Mouse (Mus musculus) spleen, adult 2 months (tissue): Measurements from ENCODE around the gene Pfn1. TPM values are rescaled to one million over a fixed set of nuclear protein-coding genes. Genes with fewer than 3 reads are reported as not detected.

Experiments used
- DNase-seq, 2 experiments: peaks; one replicate each; pipeline versions ENCODE4 v3.0.0 to v3.0.0-alpha.2; 2012 to 2021; ENCODE audit warnings: low spot score in 2 of 2, low read depth in 1 of 2
- H3K27ac ChIP-seq: fragments of 200-500 bp; 2 replicates; pipeline ENCODE4 v1.5.1; 2012; ENCODE audit warnings: low read length, inconsistent platforms; ENCODE audit not compliant: insufficient read depth
- H3K27me3 ChIP-seq: fragments of 200-500 bp; 2 replicates; pipeline ENCODE4 v1.6.1; 2012; ENCODE audit warnings: mild to moderate bottlenecking, moderate library complexity, low read length, inconsistent platforms; ENCODE audit not compliant: control insufficient read depth, insufficient read depth
- H3K36me3 ChIP-seq: fragments of 200-500 bp; 2 replicates; pipeline ENCODE4 v1.6.1; 2012; ENCODE audit warnings: mild to moderate bottlenecking, low read length, inconsistent platforms; ENCODE audit not compliant: control insufficient read depth, insufficient read depth
- H3K4me1 ChIP-seq: fragments of 200-500 bp; 2 replicates; pipeline ENCODE4 v1.6.1; 2011; ENCODE audit warnings: inconsistent platforms; ENCODE audit not compliant: control insufficient read depth, insufficient read depth, insufficient read length
- H3K4me3 ChIP-seq: fragments of 200-500 bp; 2 replicates; pipeline ENCODE4 v1.5.1; 2011; ENCODE audit warnings: mild to moderate bottlenecking, inconsistent platforms; ENCODE audit not compliant: insufficient read depth, insufficient read length; ENCODE audit errors: extremely low read depth
- CTCF ChIP-seq: fragments of 200-500 bp; IDR thresholded peaks from 2 replicates; pipeline ENCODE4 v1.5.1; 2011; ENCODE audit warnings: mild to moderate bottlenecking, inconsistent platforms; ENCODE audit not compliant: insufficient read depth, insufficient read length, insufficient replicate concordance; ENCODE audit errors: extremely low read depth
- POLR2A ChIP-seq: fragments of 200-500 bp; IDR thresholded peaks from 2 replicates; pipeline ENCODE4 v1.6.1; 2011; ENCODE audit warnings: low read depth, low read length, inconsistent platforms
- whole genome bisulfite sequencing: fragments of 180-500 bp; shearing (Covaris S2); methylation state at CpG from one replicate; pipeline ENCODE4 v1.1.7; 2018; 5-methylcytosine and 5-hydroxymethylcytosine counted together
- polyA plus RNA-seq: library from polyadenylated mRNA; depleted of rRNA; stranded (reverse); fragments of >200 nt; gene quantifications from 2 replicates; pipeline ENCODE4 v1.2.3, GENCODE M21; 2012

Gene Pfn1
- polyA plus RNA-seq, 1 experiment, result 2,122 TPM

DNA sequence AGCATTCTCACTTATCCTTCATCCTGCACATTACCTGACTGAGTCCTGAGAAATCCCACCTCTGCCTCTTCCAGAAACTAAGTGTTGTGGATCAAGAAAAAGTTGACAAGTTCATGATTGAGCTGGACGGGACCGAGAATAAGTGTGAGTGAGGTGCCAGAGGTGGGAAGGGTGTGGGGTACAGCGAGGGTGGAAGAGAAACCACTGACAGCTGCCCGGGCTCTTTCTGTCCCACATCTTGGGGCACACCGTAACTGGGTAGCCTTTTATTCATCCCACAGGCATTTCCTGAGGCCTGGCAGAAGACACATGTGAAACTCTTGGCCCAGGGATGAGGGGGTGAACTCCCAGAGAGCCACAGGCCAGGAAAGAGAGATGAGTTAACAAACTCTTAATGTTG is 4.1 kb upstream of the Pfn1 start:
- no peak for TF ChIP-seq POLR2A
- TF ChIP-seq CTCF, result no peak
- no peak overlapping the region for H3K4me3 ChIP-seq
- H3K36me3 ChIP-seq, result peaks cover 12% of the 10 kb centered on the region
- no peak for DNase-seq
- H3K27me3 ChIP-seq, result no peaks in the 10 kb centered on the region
- no peak overlapping the region for H3K27ac ChIP-seq
- peaks cover 22% of the 10 kb centered on the region; the same call in 1 of the 2 replicates for H3K4me1 ChIP-seq
- WGBS, result 62% methylated on average over 5 of the region's 5 CpGs

DNA sequence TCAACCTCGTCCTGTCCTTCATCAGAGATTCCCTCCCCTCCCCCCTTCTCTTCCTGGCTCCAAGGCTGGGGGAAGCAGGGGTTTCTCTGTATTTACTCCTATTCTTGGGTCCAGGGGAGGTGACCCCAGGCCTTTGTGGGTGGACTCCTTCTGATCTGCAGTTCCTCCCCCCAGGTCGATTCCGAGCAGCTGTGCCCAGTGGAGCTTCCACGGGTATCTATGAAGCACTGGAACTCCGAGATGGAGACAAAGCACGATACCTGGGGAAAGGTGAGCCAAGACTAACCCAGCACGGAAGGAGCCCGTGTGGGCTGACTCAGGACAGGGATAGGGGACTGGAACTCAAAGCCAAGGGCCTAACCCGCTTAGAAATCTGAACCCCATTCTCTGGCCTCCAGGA is 3.5 kb upstream of the Pfn1 start:
- no peak for TF ChIP-seq POLR2A
- no peak for TF ChIP-seq CTCF
- Histone ChIP-seq H3K4me1 (peaks cover 22% of the 10 kb centered on the region; the same call in 1 of the 2 replicates), H3K27ac (no peak overlapping the region), H3K36me3 (peaks cover 14% of the 10 kb centered on the region), H3K4me3 (no peak overlapping the region), H3K27me3 (no peaks in the 10 kb centered on the region)
- DNase-seq, result no peak
- WGBS, result 84% methylated on average over 9 of the region's 9 CpGs

DNA sequence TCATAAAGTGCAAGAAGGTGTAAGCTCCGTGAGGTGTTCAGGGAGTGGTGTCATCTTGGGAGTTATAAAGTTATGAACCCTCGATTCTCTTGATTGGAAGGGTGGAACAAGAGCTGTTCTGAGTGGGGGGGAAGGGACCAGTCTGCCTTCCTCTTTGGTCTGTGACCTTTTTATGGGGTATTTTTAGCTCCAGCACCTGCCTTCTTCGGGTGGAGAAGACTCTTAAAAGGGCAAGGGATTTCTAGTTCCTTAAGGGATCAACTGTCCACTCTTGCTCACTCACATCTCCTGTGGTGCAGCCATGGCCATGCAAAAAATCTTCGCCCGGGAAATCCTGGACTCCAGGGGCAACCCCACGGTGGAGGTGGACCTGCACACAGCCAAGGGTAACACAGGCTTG is 3.1 kb upstream of the Pfn1 start:
- H3K4me3 ChIP-seq, result no peak overlapping the region

DNA sequence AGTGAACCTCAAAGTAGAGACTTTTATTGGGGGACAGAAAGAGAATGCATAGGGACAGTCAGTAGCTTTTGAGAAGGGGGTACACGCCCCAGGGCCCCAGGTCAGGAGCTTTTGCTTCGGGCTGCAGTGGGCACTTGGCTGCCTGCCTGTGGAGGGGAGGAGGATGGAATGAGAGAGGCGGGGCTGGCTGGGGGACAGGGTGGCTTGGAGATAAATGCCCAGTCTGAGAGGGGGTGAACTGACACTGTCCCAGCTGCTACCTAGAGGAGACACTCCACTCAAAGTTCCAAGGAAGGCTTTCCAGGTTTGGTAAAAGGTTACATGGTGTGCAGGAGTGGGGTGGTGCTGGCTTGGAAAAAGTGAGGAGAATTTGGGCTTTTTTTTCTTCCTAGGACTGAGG is 2.5 kb upstream of the Pfn1 start, which contains the start of gene Eno3:
TSS of gene Eno3 (plus strand) at position 239 of the 400 bp plus-strand sequence.
- DNase-seq, result no peak
- Histone ChIP-seq H3K4me3 (peak within 1 kb of the TSS; percentile 74), H3K27ac (peak within 1 kb of the TSS; percentile 97), H3K4me1 (peaks cover 22% of the 10 kb centered on the region; the same call in 1 of the 2 replicates), H3K36me3 (peaks cover 18% of the 10 kb centered on the region), H3K27me3 (no peaks in the 10 kb centered on the region)
- TF ChIP-seq CTCF, result no peak
- WGBS, result 49% methylated on average over 3 of the region's 3 CpGs

More for the DNA sequence above, 3.1 kb upstream of the Pfn1 start:
- 48% methylated on average over 6 of the region's 6 CpGs for WGBS
- no peak overlapping the region for H3K27ac ChIP-seq
- TF ChIP-seq POLR2A (no peak), CTCF (no peak)
- peaks cover 14% of the 10 kb centered on the region for H3K36me3 ChIP-seq
- peaks cover 22% of the 10 kb centered on the region; the same call in 1 of the 2 replicates for H3K4me1 ChIP-seq
- no peak for DNase-seq
- H3K27me3 ChIP-seq, result no peaks in the 10 kb centered on the region

DNA sequence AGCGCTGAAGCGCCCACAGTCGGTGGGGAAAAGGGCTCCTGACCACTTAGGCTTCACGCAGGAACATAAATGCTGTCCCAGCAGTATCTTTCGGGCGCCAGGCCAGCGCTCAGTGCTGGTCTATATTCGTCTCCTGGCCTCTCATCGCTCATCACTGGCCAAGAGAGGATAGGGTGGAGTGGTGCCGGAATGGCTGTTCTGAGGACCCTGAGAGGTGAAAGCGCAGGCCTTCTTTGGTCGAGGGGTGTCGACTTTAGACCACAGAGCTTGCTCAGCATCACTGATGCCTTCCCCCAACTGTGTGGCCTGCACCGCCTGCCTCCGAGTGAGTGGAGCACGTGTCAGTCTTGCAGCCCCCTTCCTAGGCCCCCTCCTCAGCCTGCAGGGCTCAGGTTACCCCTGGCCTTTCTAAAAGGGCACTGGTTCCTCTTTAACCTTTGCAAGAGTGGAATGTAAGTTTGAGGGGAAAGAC is 2.0 kb upstream of the Pfn1 start:
- WGBS, result 54% methylated on average over 16 of the region's 16 CpGs

GRCm38 (mm10) chr11:70655571-70656455 is 1.4 kb upstream of the Pfn1 start:
- H3K27ac ChIP-seq, result peak overlapping the region; percentile 97
- TF ChIP-seq CTCF, result no peak
- no peak for TF ChIP-seq POLR2A
- peaks cover 25% of the 10 kb centered on the region; the same call in 1 of the 2 replicates for H3K4me1 ChIP-seq
- H3K36me3 ChIP-seq, result peaks cover 28% of the 10 kb centered on the region
- H3K27me3 ChIP-seq, result no peaks in the 10 kb centered on the region
- peak in 1 of 2 experiments; percentile 49 for DNase-seq
- peak overlapping the region; percentile 74 for H3K4me3 ChIP-seq
- WGBS, result 4% methylated on average over 60 of the region's 61 CpGs

More for the DNA sequence above, 2.0 kb upstream of the Pfn1 start:
- Histone ChIP-seq H3K4me1 (peaks cover 22% of the 10 kb centered on the region; the same call in 1 of the 2 replicates), H3K27ac (peak overlapping the region; percentile 97), H3K27me3 (no peaks in the 10 kb centered on the region), H3K4me3 (peak overlapping the region; percentile 74; the same call in 1 of the 2 replicates), H3K36me3 (peaks cover 22% of the 10 kb centered on the region)
- no peak for DNase-seq
- TF ChIP-seq CTCF, result no peak
- no peak for TF ChIP-seq POLR2A
